Mouse (Mus musculus): ENCODE measurements at regions not wholly inside any gene's neighbourhood (a gene's known extent, or its start where the extent isn't known, plus 50 kb on each side); places are given as distances from the start of the nearest gene placed in this dataset.

DNA sequence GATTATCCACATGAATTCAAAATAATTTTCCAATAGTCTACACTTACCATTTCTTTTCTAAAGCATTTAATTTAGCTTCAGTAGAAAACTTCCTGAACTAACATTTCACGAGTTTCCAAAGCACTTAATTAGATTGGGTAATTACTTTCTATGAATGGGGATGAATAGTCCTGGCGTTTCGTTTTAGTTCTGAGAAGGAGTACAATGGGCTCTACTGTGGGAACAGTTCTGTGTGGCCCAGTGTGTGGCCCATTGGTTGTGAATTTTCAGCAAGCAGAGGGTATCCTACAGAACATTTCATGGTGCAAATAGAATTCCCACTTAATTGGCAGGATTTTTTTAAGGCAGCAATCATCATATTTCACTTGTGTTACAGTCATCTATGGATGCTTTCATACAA lies 95.5 kb downstream of the 1700017N19Rik start:
- TF ChIP-seq CTCF (IDR thresholded peaks at IDR 0.05; ENCODE audit: low read depth): no peak
- no peak for TF ChIP-seq EP300 (IDR thresholded peaks at IDR 0.05; ENCODE audit: low read depth)
